Mouse (Mus musculus): ENCODE results near the gene B630019K06Rik. TPM values are rescaled to one million over a fixed set of nuclear protein-coding genes. Genes with fewer than 3 reads are reported as not detected.

B630019K06Rik gene
- 0.10 TPM for polyA plus RNA-seq (2017; shearing (Covaris generic))

GRCm38 (mm10) chrX:8892343-8893155, at the start of gene B630019K06Rik:
B630019K06Rik (plus strand) TSS chrX:8892382.

GRCm38 (mm10) chrX:8843694-8844093, 48.5 kb upstream of the B630019K06Rik start, which contains the start of gene Gm6592:
Gm6592 (plus strand) TSS chrX:8843994.

GRCm38 (mm10) chrX:8873953-8874352, 18.2 kb upstream of the B630019K06Rik start, which contains the start of gene Gm5751:
Gm5751 (plus strand) TSS chrX:8874253.

Other genes with a start within 250 kb of the B630019K06Rik start
- gene Ssxb8, start 201.5 kb upstream of the B630019K06Rik start, polyA plus RNA-seq (2017; shearing (Covaris generic)), result not detected
- not detected for gene Ssx9, start 143.9 kb upstream of the B630019K06Rik start, polyA plus RNA-seq (2017; shearing (Covaris generic))
- gene Ssxb5, start 88.7 kb upstream of the B630019K06Rik start, polyA plus RNA-seq (2017; shearing (Covaris generic)), result not detected
- gene Gm6592, start 48.4 kb upstream of the B630019K06Rik start, polyA plus RNA-seq (2017; shearing (Covaris generic)), result not detected
- gene Gm5751, start 18.1 kb upstream of the B630019K06Rik start, polyA plus RNA-seq (2017; shearing (Covaris generic)), result not detected
- gene Fthl17b, start 70.6 kb downstream of the B630019K06Rik start, polyA plus RNA-seq (2017; shearing (Covaris generic)), result not detected
- gene Fthl17c, start 84.2 kb downstream of the B630019K06Rik start, polyA plus RNA-seq (2017; shearing (Covaris generic)), result not detected
- gene Fthl17d, start 94.4 kb downstream of the B630019K06Rik start, polyA plus RNA-seq (2017; shearing (Covaris generic)), result not detected
- gene Fthl17e, start 141.1 kb downstream of the B630019K06Rik start, polyA plus RNA-seq (2017; shearing (Covaris generic)), result not detected
- not detected for gene Fthl17f, start 170.6 kb downstream of the B630019K06Rik start, polyA plus RNA-seq (2017; shearing (Covaris generic))
- not detected for gene 4930402K13Rik, start 212.2 kb downstream of the B630019K06Rik start, polyA plus RNA-seq (2017; shearing (Covaris generic))